Mouse (Mus musculus) megakaryocyte, embryonic 14.5 days (primary cell): ENCODE measurements around the gene Gm7544.
"Not testable (repeated sequence)": the region's sequence is repeated elsewhere in the genome, so short reads cannot be mapped to it uniquely, and the experiment has no call there.

ENCODE experiments used
- FLI1 ChIP-seq: IDR thresholded peaks from 2 replicates; pipeline ENCODE4 v1.6.1; 2012; ENCODE audit warnings: low read length, inconsistent platforms, mixed read lengths
- GATA1 ChIP-seq: IDR thresholded peaks from 3 replicates; pipeline ENCODE4 v1.6.1; 2012; ENCODE audit warnings: mixed read lengths, low read length, inconsistent platforms, borderline replicate concordance

DNA sequence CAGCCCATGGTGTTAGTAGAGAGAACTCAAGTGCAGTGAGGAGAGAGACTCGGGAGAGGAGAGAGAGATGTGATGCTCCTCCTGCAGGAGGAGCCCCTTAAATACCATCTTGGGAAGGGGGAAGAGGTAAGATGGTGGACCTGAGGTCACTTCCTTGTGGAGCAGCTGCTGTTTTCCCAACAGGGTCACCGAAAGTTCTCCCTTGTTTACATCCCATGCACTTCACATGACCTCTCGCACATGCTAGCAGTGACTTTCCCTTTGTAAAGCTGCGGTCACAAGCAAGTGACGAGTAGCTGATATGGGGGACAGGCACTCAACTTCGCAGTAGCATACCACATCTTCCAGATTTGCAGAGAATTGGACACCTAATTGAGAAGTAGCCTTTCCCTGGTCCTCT, 24.5 kb downstream of the Gm7544 start, which contains the start of gene Gm6217:
- TF ChIP-seq GATA1, FLI1: not testable (repeated sequence)
